Mouse (Mus musculus) small intestine, adult 2 months (tissue): Measurements from ENCODE around the gene Foxp4. TPM values are rescaled to one million over a fixed set of nuclear protein-coding genes. Genes with fewer than 3 reads are reported as not detected.
A peak's percentile ranks its signal among the peaks of the same experiment; 100 is the strongest.

Experiments used
- H3K27ac ChIP-seq: fragments of 200-500 bp; 2 replicates; pipeline ENCODE4 v1.5.1; 2012; ENCODE audit warnings: low read depth, low read length, control low read depth, inconsistent platforms; ENCODE audit not compliant: insufficient read depth
- H3K27me3 ChIP-seq: fragments of 200-500 bp; 2 replicates; pipeline ENCODE4 v1.6.1; 2012; ENCODE audit warnings: mild to moderate bottlenecking, moderate library complexity, low read length, inconsistent platforms; ENCODE audit not compliant: control insufficient read depth, insufficient read depth
- H3K36me3 ChIP-seq: fragments of 200-500 bp; 2 replicates; pipeline ENCODE4 v1.6.1; 2012; ENCODE audit warnings: mild to moderate bottlenecking, low read length, control low read depth, inconsistent platforms; ENCODE audit not compliant: control insufficient read depth, insufficient read depth
- H3K4me1 ChIP-seq: fragments of 200-500 bp; 2 replicates; pipeline ENCODE4 v1.6.1; 2012; ENCODE audit warnings: low read length, inconsistent platforms, mixed read lengths; ENCODE audit not compliant: control insufficient read depth, insufficient read depth, insufficient read length
- H3K4me3 ChIP-seq: fragments of 200-500 bp; 2 replicates; pipeline ENCODE4 v1.5.1; 2012; ENCODE audit warnings: low read depth, mild to moderate bottlenecking, control low read depth, inconsistent platforms, low read length, moderate library complexity
- CTCF ChIP-seq: fragments of 200-500 bp; IDR thresholded peaks from 2 replicates; pipeline ENCODE4 v1.5.1; 2012; ENCODE audit warnings: low read depth, mild to moderate bottlenecking, control low read depth, inconsistent platforms, low read length, moderate library complexity, mixed read lengths; ENCODE audit not compliant: insufficient replicate concordance, insufficient read length; ENCODE audit errors: extremely low read depth
- POLR2A ChIP-seq: fragments of 200-500 bp; IDR thresholded peaks from 2 replicates; pipeline ENCODE4 v1.6.1; 2012; ENCODE audit warnings: low read depth, mild to moderate bottlenecking, control low read depth, inconsistent platforms, low read length, moderate library complexity
- WGBS: fragments of 180-500 bp; shearing (Covaris S2); methylation state at CpG from one replicate; pipeline ENCODE4 v1.1.7; 2018; 5-methylcytosine and 5-hydroxymethylcytosine counted together
- polyA plus RNA-seq: library from polyadenylated mRNA; depleted of rRNA; stranded (reverse); fragments of >200 nt; gene quantifications from 2 replicates; pipeline ENCODE4 v1.2.3, GENCODE M21; 2012

The Foxp4 gene
- polyA plus RNA-seq, 1 experiment = 126 TPM

GRCm38 (mm10) chr17:47876776-47877714 lies 47.4 kb downstream of the Foxp4 start:
- peaks cover 51% of the 10 kb centered on the region for H3K36me3 ChIP-seq
- no peaks in the 10 kb centered on the region for H3K27me3 ChIP-seq
- H3K27ac ChIP-seq = no peak overlapping the region
- no peaks in the 10 kb centered on the region; the same call in 1 of the 2 replicates for H3K4me1 ChIP-seq
- TF ChIP-seq CTCF = no peak
- TF ChIP-seq POLR2A = no peak
- H3K4me3 ChIP-seq = no peak overlapping the region
- 87% methylated on average over 26 of the region's 26 CpGs for WGBS

GRCm38 (mm10) chr17:47873341-47873791 lies 51.1 kb downstream of the Foxp4 start:
- 15% methylated on average over 9 of the region's 9 CpGs for WGBS
- no peak for TF ChIP-seq POLR2A
- peak; percentile 88; the same call in 1 of the 2 replicates for TF ChIP-seq CTCF
- Histone ChIP-seq H3K27ac (no peak overlapping the region), H3K27me3 (no peaks in the 10 kb centered on the region), H3K4me1 (no peaks in the 10 kb centered on the region; the same call in 1 of the 2 replicates), H3K4me3 (peak overlapping the region; percentile 26), H3K36me3 (peaks cover 57% of the 10 kb centered on the region)

- no peaks in the 10 kb centered on the region for H3K27me3 ChIP-seq
- peaks cover 53% of the 10 kb centered on the region for H3K36me3 ChIP-seq
- 93% methylated on average over 31 of the region's 31 CpGs for WGBS
- H3K27ac ChIP-seq = no peak overlapping the region
- no peak for TF ChIP-seq POLR2A
- TF ChIP-seq CTCF = no peak
- H3K4me1 ChIP-seq = no peaks in the 10 kb centered on the region; the same call in 1 of the 2 replicates
- H3K4me3 ChIP-seq = no peak overlapping the region
Measured at GRCm38 (mm10) chr17:47872311-47873011, 52.0 kb downstream of the Foxp4 start.

- H3K4me1 ChIP-seq = no peaks in the 10 kb centered on the region; the same call in 1 of the 2 replicates
- 87% methylated on average over 10 of the region's 10 CpGs for WGBS
- no peak overlapping the region for H3K27ac ChIP-seq
- no peak overlapping the region for H3K4me3 ChIP-seq
- H3K27me3 ChIP-seq = no peaks in the 10 kb centered on the region
- peaks cover 43% of the 10 kb centered on the region for H3K36me3 ChIP-seq
- no peak for TF ChIP-seq CTCF
- no peak for TF ChIP-seq POLR2A
Measured at GRCm38 (mm10) chr17:47869874-47870273, 54.6 kb downstream of the Foxp4 start.

GRCm38 (mm10) chr17:47866037-47866436 lies 58.4 kb downstream of the Foxp4 start:
- Histone ChIP-seq H3K4me3 (no peak overlapping the region), H3K4me1 (peaks cover 6% of the 10 kb centered on the region), H3K36me3 (peaks cover 20% of the 10 kb centered on the region), H3K27ac (no peak overlapping the region), H3K27me3 (no peaks in the 10 kb centered on the region)
- WGBS = 53% methylated on average over 10 of the region's 10 CpGs
- TF ChIP-seq CTCF (no peak), POLR2A (no peak)

GRCm38 (mm10) chr17:47864496-47864895 lies 59.9 kb downstream of the Foxp4 start:
- 1% methylated on average over 17 of the region's 17 CpGs for WGBS
- Histone ChIP-seq H3K36me3 (peaks cover 10% of the 10 kb centered on the region), H3K27ac (no peak overlapping the region)

More at GRCm38 (mm10) chr17:47864496-47864895, 59.9 kb downstream of the Foxp4 start:
- no peaks in the 10 kb centered on the region for H3K27me3 ChIP-seq
- peak; percentile 89 for TF ChIP-seq CTCF
- no peak for TF ChIP-seq POLR2A
- no peak overlapping the region for H3K4me3 ChIP-seq
- peaks cover 6% of the 10 kb centered on the region for H3K4me1 ChIP-seq
